Mouse (Mus musculus): ENCODE measurements around the gene Tcf7l2.
A peak's percentile ranks its signal among the peaks of the same experiment; 100 is the strongest.

Gene Tcf7l2

DNA sequence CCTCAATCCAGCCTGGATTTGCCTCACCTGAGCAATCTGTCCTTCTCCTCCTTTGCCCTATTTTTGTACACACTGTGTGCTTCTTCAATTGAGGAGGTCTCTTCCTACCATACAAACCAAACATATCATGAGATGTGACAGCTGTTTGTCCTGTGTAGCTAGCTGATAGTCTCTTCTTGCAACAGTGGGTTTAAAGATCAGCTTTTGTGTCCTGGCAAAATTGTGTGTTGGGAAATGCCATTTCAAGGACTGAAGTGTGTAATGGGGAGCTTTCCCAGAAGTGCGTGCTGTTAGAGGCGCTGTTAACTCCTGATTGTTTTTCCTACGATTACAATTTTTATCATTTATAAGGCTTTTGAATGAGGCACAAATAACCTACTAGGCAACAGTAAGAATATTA is 174.6 kb downstream of the Tcf7l2 start:
- no peak for DNase-seq

DNA sequence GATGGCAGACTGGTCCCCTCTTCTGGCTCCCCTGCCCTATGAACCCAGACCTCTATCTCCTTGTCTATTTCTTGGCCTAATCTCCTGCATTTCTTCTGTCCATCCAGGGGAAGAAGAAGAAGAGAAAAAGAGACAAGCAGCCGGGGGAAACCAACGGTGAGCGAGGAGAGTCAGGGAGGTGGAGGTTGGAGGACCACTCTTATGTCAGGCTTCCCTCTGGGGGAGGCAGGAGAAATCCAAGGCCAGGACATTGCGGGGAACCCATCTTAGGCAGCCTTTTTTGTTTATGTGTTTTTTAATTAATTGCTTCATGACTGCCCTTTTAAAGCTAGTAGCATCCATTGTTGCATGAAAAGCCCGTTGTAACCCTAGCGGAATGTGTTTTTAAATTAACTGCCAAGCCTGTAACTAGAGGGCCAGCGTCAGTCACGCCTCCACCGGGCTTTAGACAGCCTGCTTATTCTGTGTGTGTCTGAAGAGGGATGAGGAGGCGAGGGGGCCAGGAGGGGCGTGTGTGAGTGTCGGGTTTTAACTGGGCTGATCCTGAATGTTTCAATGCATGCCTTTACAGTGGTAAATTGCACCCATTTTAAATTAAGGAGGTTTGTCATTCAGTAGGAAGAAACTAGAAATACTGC is 182.3 kb downstream of the Tcf7l2 start:
- DNase-seq: no peak

DNA sequence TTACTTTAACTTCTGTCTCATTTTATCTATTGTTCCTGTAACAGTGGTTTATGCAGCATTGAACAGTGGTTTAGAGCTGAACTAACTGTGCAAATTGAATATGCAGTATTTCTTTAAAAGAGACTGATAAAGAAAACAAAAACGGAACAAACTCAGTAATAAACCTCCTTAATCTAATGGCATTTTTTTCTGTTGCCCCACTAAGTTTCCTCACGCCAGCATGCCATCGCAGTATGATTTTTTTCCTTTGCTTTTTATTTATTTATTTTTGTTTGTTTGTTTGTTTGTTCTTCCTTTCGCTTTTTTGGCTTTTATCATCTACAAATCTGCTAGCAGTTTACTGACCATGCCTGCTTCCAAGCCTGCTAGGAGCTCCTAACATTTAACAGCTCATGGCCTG is 183.2 kb downstream of the Tcf7l2 start:
- no peak for DNase-seq

DNA sequence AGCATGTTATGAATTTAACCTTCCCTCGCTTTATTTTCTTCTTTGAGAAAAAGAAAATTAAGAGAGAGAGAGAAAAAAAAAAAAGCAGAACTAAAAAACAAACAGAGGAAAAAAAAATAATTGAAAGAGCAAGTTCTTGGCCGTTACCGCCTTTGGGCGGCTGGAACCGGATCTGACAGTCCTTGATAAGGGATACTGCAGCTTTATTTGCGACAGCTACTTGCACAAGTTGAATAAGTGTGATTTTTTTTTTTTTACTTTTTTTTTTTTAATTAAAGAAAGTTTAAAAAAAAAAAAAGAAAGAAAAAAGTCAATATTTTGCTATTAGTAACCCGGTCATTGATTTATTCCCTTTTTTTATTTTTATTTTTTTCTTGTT is 183.8 kb downstream of the Tcf7l2 start:
- no peak for DNase-seq

DNA sequence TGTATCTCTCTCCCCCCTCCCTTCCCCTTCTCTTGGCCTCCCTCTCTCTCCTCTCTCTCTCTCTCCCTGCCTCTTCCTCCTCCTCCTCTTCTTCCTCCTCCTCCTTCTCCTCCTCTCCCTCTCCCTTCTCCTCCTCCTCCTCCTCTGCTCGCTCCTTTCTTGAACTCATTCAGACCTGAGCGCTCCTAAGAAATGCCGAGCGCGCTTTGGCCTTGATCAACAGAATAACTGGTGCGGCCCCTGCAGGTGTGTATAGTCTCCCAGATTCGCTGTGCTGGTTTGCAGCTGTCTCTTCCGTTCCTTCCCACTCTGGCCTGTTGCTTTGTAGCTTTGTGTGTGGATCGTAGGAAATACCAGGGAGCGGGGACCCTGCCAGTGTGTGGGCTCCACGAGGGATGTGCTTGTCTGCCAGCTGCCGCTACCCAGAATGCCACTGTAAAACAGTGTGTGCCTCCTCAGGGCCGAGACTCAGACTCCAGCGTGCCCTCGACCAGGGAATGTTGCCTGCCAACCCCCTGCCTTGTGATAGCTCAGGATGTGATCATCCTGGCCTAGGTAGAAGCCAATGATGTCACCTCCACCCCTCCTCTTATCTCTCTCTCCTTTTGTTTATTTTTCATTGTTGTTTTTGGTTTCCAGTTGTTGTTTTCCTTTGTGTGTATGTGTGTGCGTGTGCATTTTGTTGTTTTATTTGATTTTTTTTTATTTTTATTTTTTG is 184.3 kb downstream of the Tcf7l2 start:
- DNase-seq: no peak

DNA sequence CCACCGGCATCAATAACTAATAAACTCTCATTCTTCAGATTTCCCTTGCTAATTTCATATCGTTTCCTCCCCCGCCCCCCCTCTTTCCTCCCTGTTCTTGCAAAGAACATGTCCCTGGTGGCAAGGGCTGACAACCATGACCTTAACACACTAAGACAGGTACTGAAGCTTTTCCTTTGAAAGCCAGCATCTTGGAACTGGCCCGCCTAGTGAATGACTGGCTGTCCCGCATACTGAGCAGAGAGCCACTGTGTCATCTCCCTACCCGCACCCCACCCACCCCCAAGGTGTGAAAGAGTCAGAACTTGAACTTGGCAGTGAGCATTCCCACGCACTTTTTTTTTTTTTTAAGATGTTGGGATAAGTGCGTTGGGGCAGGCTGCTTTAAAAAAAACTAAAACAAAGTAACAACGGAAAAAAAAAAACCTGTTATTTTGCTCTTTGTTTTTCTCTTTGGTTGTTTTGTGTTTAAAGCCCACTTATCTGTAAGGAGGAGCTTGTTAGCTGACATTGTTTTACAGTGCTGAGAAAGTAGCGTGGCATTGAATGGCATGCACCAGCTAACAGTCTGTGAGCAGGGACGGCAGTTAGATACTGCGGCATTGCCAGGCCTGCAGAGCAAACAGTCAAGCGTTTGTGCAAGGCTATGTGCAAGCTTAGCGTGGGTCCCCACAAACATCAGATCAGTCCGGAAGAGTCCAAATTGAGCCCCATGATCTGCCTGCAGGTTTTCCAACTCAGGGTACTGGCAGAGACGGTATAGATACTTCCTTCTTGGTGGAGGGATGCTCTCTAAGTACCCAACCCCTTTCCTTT is 185.4 kb downstream of the Tcf7l2 start:
- no peak for DNase-seq

DNA sequence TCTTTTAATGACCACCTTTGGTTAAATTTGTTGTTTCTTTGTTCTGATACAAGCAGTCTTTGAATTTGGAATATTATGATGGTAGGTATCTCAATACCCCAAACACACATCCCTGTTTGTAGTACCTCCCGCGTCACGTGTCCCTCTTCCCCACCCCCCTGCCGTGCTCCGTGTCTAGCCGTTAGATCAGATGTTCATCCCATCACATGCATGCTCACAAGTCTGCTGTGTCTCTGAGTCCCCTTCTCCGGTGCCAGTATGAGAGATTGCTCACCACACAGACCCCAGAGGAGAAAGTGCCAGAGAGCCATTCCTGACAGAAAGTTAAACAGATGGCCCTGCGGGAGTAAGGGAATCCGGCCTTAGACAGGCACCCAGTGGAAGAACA is 186.0 kb downstream of the Tcf7l2 start:
- no peak for DNase-seq

DNA sequence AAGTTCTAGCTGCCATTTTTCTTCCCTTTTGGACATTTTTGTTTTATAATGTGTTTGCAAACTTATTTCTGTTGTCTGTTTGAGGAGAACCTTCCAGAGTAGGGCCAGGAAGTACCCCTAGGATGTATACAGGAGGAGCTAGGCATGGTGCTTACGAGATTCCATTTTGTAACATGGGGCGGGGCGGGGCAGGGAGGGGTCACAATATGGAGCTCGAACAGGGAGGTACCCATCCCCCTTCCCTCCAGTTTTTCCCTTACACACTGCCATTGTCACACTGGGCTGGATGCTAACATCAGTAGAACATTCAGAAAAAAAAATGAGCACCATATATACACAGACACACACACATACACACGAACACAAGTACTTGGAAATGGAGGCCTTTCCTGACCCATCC is 187.1 kb downstream of the Tcf7l2 start:
- no peak for DNase-seq

DNA sequence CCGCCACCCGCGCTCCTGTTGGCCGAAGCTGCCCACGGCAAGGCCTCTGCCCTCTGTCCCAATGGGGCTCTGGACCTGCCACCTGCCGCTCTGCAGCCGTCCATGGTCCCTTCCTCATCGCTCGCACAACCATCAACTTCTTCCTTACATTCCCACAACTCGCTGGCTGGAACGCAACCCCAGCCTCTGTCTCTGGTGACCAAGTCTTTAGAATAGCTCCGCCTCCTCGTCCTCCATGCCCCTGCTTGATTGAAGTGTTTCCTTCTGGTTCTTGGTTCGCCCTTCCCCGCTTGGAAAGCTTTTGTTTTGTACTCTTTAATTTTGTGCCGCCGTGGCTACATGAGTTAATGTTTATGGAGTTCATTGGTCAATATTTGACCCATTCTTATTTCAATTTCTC is 190.0 kb downstream of the Tcf7l2 start:
- DNase-seq: no peak

DNA sequence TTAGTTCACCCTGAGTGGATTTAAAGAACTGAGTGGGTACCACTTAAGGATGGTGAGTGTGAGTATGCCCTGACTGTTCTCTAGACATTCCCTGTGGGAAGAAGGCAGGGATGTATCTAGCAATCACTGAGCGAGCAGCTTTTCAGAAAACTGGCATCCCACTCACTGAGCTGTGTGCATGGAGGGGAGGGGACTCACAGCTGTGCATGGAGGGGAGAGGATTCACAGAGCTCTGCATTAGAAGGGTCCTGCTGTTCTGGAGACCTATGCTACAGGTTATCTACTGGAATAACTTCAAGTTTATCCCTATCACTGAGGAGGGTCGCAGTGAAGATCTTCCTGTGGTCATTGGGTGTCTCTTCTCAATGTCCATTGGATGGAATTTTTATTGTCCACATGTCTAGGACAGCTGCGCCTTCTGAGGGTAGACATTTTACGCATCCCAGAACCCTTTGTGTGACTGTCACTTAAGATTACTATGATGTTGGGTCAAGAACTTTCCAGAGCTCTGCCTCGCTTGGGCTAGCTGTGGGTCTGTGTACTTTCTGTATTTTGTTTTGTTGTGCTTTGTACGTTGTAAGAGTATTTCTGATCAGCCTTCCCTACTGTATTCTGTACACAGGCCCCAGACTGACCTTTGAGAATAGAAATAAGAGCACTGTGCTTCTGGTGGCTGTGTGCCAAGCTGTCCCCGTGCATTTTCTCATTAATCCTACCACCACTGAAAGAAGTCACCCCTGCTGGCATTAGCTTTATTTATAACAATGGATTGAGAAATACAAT is 192.5 kb downstream of the Tcf7l2 start:
- DNase-seq: no peak

DNA sequence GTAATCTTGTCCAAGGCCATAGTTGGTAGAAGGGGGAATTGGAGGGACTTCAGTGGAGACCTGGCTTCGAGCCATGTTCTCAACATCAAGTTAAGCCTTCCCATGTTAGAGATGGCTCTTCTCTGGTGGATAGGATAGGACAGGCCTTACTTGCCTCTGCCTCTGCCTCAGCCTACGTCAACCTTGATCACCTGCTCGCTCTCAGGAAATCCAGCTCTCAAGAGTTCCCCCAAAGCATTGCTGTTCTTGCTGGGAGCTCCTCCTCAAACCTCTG is 193.0 kb downstream of the Tcf7l2 start:
- DNase-seq: no peak

DNA sequence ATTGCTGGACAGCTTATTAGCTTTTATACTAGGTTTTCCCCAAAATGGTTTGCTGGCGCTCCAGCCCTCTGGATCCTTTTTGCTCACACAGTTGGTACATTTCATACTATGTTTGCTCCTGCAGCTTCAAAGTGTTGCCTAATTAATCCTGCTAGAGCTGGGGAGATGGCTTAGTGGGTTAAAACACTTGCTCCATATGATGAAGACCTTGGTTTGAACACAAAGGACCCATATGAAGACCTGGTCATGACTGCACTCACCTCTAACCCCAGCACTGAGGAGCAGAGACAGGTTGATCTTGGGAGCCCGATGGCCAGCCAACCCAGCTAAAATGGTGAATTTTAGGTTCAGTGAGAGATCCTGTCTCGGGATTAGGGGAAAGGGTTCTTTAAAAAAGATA is 195.4 kb downstream of the Tcf7l2 start:
- no peak for DNase-seq

DNA sequence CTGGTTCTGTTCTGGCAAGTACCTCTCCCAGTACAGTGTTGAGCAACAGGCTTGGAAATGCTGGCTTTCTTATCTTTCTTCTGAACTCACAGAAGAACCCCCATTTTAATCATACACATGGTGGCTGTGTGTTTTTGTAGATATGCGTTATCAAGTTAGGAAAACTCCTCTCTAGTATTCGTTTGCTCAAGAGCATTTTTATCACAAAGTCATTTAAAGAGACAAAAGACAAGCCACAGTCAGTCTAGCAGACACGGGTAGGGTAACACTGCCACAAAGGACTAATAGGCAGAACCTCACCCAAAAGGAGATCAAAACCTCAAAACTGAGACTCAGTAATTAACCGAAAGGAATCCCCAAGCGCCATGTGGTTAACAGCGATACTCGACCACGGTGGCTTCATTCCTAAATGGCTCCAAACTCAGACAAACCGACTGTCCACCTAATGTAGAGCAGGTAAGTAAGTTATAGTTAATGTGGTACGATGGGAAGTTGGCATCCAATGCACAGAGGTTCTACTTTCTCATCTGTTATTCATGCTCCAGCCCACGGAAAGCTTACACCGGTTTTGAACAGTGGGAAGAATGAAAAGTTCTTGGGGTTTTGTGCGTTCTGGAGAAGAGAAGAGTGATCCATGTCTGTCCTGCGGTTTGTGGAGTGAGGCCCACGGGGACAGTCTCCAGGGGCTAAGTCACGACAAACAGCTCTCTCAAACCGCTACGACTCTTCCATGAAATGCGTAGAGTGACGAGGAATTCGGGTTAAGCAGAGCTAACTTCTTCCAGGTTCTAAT is 196.8 kb downstream of the Tcf7l2 start:
- DNase-seq: no peak

DNA sequence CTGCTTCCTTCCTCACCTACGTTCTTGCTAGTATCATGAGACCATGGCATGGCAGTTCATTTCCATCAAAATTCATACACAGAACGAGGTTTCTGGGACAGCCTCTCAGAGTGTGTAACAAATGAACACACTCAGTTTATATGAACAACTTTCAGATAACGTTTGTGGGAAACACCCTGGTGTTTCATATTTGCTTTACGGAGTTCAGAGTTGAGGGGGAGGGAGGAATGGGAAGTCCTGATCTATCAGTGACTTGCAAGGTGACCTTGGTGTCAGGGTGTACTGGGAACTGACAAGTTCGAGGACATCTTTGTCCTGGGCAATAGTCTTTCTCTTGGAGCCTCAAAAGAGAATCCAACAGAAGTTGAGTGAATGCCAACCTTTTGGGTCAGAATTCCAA is 197.5 kb downstream of the Tcf7l2 start:
- DNase-seq: no peak

DNA sequence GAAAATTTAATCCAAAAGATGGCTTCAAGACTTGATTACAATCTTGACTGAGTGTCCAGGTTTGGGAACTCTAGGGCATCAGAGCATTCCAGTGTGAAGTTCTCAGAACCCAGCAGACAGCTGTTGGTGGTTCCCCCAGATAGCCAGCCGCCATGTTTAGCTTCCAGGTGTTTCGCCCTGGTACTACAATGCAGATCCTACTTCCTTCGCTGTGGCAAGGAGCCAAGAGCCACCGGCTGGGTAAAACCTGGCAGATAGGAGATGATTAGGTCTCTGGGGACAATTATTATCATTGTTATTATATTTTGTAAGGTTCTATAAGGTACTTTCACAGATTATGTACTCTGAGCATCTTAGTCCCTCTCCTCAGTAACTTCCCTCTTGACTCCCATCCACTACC is 198.1 kb downstream of the Tcf7l2 start:
- DNase-seq: no peak

DNA sequence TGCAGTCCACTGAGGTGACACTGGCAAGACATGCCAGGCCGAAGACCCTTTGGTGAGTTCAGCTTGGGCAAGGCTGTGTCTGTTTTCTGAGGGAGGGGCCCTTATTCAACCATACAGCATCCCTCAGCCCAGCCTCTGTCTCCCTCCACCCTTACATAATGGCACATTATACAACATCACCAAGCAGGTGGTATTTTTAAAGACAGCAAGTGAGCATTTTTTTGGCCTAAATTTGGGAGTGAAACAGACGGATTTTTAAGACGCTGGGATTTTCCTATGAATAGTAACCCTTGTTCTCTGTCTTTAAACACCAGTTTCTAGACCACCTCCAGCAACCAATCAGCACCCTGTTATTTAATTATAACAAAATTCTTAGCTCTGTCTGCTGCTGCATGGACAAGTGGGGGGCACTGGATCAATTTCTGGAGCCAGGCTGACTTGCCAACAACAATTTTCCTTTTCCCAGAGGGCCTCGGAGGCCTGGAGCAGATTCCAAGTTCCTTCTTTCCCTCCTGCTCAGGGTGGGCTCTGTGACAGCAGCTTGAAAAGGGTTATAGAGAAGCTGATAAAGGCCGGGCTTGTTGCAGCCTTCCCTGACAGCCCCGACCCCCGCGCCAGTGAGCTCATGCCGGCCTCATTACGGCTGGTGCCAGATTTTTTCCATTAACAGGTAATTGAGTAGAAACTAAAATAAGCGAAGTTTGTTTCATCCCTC is 199.1 kb downstream of the Tcf7l2 start:
- no peak for DNase-seq

DNA sequence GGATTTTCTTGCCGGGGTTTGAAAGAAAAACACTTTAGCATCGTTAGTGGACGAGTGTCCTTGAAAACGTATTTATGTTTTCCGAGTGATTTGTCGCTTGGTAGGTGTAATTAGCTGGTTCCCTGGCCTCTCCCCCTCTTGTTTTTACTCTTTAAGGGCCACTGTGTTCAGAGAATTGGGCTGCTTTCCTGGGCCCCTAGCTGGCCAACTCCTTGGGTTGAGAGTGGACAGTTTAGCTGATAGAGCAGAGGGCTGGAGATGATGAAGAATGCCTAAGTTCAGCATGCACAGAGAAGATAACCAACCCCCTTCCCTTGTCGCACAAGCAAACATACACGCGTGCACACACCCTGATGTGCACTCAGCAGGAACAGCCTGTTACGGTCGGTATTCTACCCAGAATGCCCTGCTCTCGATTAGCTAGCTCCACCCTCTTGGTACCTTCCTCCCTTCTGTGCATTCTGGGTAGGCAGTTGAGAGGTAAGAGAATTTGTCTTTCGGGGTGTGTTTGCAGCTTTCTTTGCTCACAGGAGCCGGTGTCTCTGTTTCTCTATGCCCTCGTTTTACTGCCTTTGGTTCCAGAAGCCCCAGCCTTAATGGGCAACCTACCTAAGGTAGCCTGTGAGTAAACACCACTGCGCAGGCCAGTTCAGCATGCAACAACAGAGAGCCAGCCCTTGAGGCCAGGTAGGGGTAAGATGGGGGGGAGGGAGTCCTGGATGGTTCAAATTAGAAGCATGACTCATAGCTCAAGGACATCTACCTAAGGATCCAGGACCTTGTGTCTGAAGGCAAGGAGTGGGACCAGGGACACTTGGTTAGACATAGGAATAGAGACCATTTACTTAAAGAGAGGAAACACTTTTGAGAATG is 199.9 kb downstream of the Tcf7l2 start:
- no peak for DNase-seq

DNA sequence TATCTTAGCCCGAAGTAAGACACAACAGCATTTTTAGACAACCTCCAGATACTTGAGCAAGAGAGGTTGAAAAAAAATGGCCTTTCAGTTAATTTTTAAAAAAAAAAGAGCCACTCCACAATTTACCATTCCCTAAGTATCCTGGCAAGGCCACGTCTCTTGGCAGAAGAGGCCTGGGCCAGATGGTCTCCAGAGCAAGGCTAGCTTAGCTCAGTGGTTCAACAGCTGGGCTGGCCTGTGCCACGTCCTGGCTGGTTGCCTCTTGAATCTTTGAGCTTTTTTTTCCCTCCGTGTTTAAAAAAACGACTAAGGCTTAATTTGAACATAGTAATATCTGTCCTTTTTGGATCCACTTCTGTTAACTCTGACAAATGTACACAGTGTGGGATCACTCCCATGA is 209.8 kb downstream of the Tcf7l2 start:
- peak; percentile 48 for DNase-seq

DNA sequence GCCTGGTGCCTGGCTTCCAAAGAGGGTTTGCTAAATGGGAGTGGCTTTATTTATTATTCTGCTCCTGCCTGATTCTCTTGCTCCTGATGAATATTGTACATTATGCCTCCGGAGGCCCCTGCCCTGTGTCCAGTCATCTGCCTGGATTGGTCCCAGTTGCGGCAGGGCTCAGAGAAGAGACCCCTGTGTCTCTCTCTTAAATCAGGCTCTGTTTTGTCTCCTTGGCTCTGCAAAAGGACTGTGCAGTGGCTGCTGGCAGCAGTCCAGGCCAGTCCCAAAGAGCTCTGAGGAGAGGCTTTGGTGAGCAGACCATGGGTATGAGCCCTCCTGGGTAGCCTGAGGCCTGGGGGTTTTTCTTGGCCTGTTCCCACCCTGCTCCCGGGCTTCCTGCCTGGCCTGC is 211.6 kb downstream of the Tcf7l2 start:
- DNase-seq: peak; percentile 20

DNA sequence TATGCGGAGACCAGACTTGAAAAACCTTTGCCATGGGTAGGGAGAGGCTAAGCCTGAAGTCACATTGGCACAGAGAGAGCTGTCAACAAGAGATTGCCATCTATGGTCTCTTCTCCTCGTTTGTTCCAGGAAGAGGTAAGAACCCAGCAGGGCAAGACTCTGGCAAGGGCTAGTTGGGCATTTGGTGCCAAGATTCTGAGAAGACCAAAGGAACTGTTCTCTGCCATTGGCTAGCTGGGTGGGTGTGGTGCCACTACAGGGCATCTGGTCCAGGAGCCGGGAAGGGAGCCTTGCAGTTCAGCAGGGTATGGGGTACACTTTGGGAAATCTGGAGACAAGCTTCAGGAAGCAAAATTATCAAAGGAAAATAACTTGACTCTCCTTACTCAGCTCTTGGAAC is 213.5 kb downstream of the Tcf7l2 start:
- DNase-seq: no peak

DNA sequence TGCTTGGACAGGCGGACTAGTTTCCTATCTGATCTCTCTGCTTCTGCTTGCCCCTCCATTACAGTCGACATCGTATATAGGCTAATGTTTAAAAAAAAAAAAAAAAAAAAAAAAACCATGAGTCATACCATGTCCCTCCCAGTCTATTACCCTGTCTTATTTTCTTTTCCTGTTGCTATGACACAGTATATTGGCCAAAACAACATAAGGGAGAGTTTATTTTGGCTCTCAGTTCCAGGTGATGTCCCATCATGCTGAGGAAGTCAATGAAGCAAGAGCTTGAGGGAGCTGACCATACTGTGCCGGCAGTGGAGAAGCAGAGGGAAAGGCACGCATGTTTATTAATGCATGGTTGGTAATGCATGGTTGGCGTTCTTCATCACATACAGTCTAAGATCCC is 215.1 kb downstream of the Tcf7l2 start:
- DNase-seq: no peak
